Mouse (Mus musculus): Measurements from ENCODE around the gene Csrnp3.

Csrnp3 gene

GRCm38 (mm10) chr2:66024837-66025236, 179.3 kb downstream of the Csrnp3 start:
- no peak for DNase-seq

- no peak for DNase-seq
Observed at GRCm38 (mm10) chr2:66028812-66029211, 183.2 kb downstream of the Csrnp3 start.

- no peak for DNase-seq
Observed at GRCm38 (mm10) chr2:66034907-66035679, 189.5 kb downstream of the Csrnp3 start.

- no peak for DNase-seq
Observed at GRCm38 (mm10) chr2:66040611-66041010, 195.0 kb downstream of the Csrnp3 start.

GRCm38 (mm10) chr2:66041203-66041916, 195.8 kb downstream of the Csrnp3 start:
- no peak for DNase-seq

GRCm38 (mm10) chr2:66041917-66042419, 196.4 kb downstream of the Csrnp3 start:
- DNase-seq = peak; percentile 50 to 64

- DNase-seq = no peak
Observed at GRCm38 (mm10) chr2:66043441-66044404, 198.2 kb downstream of the Csrnp3 start.

- no peak for DNase-seq
Observed at GRCm38 (mm10) chr2:66044405-66045089, 199.0 kb downstream of the Csrnp3 start.

- DNase-seq = no peak
Observed at GRCm38 (mm10) chr2:66063291-66063690, 217.7 kb downstream of the Csrnp3 start.

GRCm38 (mm10) chr2:66069454-66069853, 223.9 kb downstream of the Csrnp3 start:
- DNase-seq = no peak

- no peak for DNase-seq
Observed at GRCm38 (mm10) chr2:66080731-66081130, 235.2 kb downstream of the Csrnp3 start.

All from kidney, postnatal 36 days (tissue).